Mouse (Mus musculus) layer of hippocampus, postnatal 14 days (tissue): ENCODE measurements around the gene Ulk4. TPM values are rescaled to one million over a fixed set of nuclear protein-coding genes. Genes with fewer than 3 reads are reported as not detected.

Source experiments
- DNase-seq, 2 experiments: peaks; one replicate each; pipeline ENCODE4 v3.0.0; 2021 to 2022; ENCODE audit warnings: low spot score in 2 of 2, mixed read lengths in 1 of 2
- long read RNA-seq, 2 experiments: library from polyadenylated mRNA; stranded (forward); transcript quantifications; one replicate each; pipeline ENCODE4 v2.0.0; 2021
- total RNA-seq, 2 experiments: library from RNA; stranded (reverse); gene quantifications; 2 replicates each; pipeline ENCODE4 v1.2.3; 2021

Gene Ulk4
- total RNA-seq = 1 to 10 TPM; 8.2 to 9.4 TPM
- long read RNA-seq, experiment 1, full-length matches to known transcripts = 1 of 5 reads
- long read RNA-seq, experiment 1, partial matches to known transcripts = 1 of 5 reads
- long read RNA-seq, experiment 1, other reads (novel, unspliced or antisense) = 3 of 5 reads
- long read RNA-seq, experiment 2, full-length matches to known transcripts = 1 of 7 reads
- long read RNA-seq, experiment 2, partial matches to known transcripts = 3 of 7 reads
- long read RNA-seq, experiment 2, other reads (novel, unspliced or antisense) = 3 of 7 reads

- peak; percentile 95 to 99 for DNase-seq
Measured at GRCm38 (mm10) chr9:121277118-121278060, at the start of gene Ulk4. Gene Ulk4, minus strand, starts transcription at chr9:121277197.

GRCm38 (mm10) chr9:121322034-121322433 lies 45.0 kb upstream of the Ulk4 start:
- DNase-seq = no peak

- DNase-seq = no peak
Measured at GRCm38 (mm10) chr9:121321118-121321517, 44.1 kb upstream of the Ulk4 start.

GRCm38 (mm10) chr9:121320433-121320832 lies 43.4 kb upstream of the Ulk4 start:
- no peak for DNase-seq

- no peak for DNase-seq
Measured at GRCm38 (mm10) chr9:121319323-121319966, 42.4 kb upstream of the Ulk4 start.

- DNase-seq = no peak
Measured at GRCm38 (mm10) chr9:121316621-121317405, 39.8 kb upstream of the Ulk4 start.

GRCm38 (mm10) chr9:121315901-121316595 lies 39.1 kb upstream of the Ulk4 start:
- no peak for DNase-seq

- no peak for DNase-seq
Measured at GRCm38 (mm10) chr9:121314541-121315152, 37.6 kb upstream of the Ulk4 start.

- no peak for DNase-seq
Measured at GRCm38 (mm10) chr9:121313656-121314374, 36.8 kb upstream of the Ulk4 start.

- DNase-seq = no peak
Measured at GRCm38 (mm10) chr9:121312237-121312891, 35.4 kb upstream of the Ulk4 start.

- no peak for DNase-seq
Measured at GRCm38 (mm10) chr9:121311846-121312236, 34.8 kb upstream of the Ulk4 start.

- DNase-seq = no peak
Measured at GRCm38 (mm10) chr9:121310501-121310900, 33.5 kb upstream of the Ulk4 start.

GRCm38 (mm10) chr9:121309287-121309686 lies 32.3 kb upstream of the Ulk4 start:
- no peak for DNase-seq

GRCm38 (mm10) chr9:121305456-121305855 lies 28.5 kb upstream of the Ulk4 start:
- no peak for DNase-seq

- no peak for DNase-seq
Measured at GRCm38 (mm10) chr9:121304520-121304919, 27.5 kb upstream of the Ulk4 start.

- DNase-seq = no peak
Measured at GRCm38 (mm10) chr9:121303748-121304147, 26.8 kb upstream of the Ulk4 start.

GRCm38 (mm10) chr9:121303086-121303485 lies 26.1 kb upstream of the Ulk4 start:
- DNase-seq = no peak

GRCm38 (mm10) chr9:121302543-121302942 lies 25.5 kb upstream of the Ulk4 start:
- no peak for DNase-seq
